Mouse (Mus musculus): ENCODE data around the gene Csrp1.

GRCm38 (mm10) chr1:135792143-135792939 lies 72.5 kb downstream of the Csrp1 start:
- no peak for TF ChIP-seq MYOG (IDR thresholded peaks at IDR 0.05; ENCODE audit: control insufficient read depth in 1 of 3, insufficient read depth in 1 of 3, insufficient read length in 2 of 3, low read depth in 2 of 3)
- no peak for TF ChIP-seq POLR2A (IDR thresholded peaks at IDR 0.05; ENCODE audit: insufficient read length, low read depth)
- TF ChIP-seq MAX (IDR thresholded peaks at IDR 0.05; ENCODE audit: low read depth) = no peak
- TF ChIP-seq TCF12 (IDR thresholded peaks at IDR 0.05; ENCODE audit: insufficient read depth, poor library complexity, severe bottlenecking) = no peak
- TF ChIP-seq E2F4 (IDR thresholded peaks at IDR 0.05; ENCODE audit: insufficient read depth) = no peak
- TF ChIP-seq TCF3 (IDR thresholded peaks at IDR 0.05; ENCODE audit: insufficient read length, low read depth) = no peak
- no peak for TF ChIP-seq MYOD1 (IDR thresholded peaks at IDR 0.05; ENCODE audit: control insufficient read depth in 1 of 3, insufficient read length in 2 of 3, low read depth in 2 of 3)
- no peak for TF ChIP-seq USF1 (IDR thresholded peaks at IDR 0.05; ENCODE audit: low read depth)
- no peak for TF ChIP-seq POLR2AphosphoS2 (IDR thresholded peaks at IDR 0.05; ENCODE audit: insufficient read length, low read depth)
